Mouse (Mus musculus): ENCODE results near the gene Azin2.

Azin2 gene

GRCm38 (mm10) chr4:128962029-128962925, at the start of gene Azin2:
Gene Azin2, minus strand, starts transcription at chr4:128962442.
- DNase-seq (ENCODE audit: low read depth, low spot score), result peak; percentile 94

- DNase-seq (ENCODE audit: low read depth, low spot score), result no peak
Measured at GRCm38 (mm10) chr4:129011604-129012121, 49.4 kb upstream of the Azin2 start.

- DNase-seq (ENCODE audit: low read depth, low spot score), result no peak
Measured at GRCm38 (mm10) chr4:129009521-129009920, 47.3 kb upstream of the Azin2 start.

GRCm38 (mm10) chr4:129008672-129009071, 46.4 kb upstream of the Azin2 start:
- DNase-seq (ENCODE audit: low read depth, low spot score), result no peak

GRCm38 (mm10) chr4:129008006-129008519, 45.8 kb upstream of the Azin2 start:
- no peak for DNase-seq (ENCODE audit: low read depth, low spot score)

GRCm38 (mm10) chr4:129003720-129004119, 41.5 kb upstream of the Azin2 start:
- DNase-seq (ENCODE audit: low read depth, low spot score), result no peak

- no peak for DNase-seq (ENCODE audit: low read depth, low spot score)
Measured at GRCm38 (mm10) chr4:129000786-129001185, 38.5 kb upstream of the Azin2 start.

- no peak for DNase-seq (ENCODE audit: low read depth, low spot score)
Measured at GRCm38 (mm10) chr4:128998401-128998800, 36.2 kb upstream of the Azin2 start.

- DNase-seq (ENCODE audit: low read depth, low spot score), result peak; percentile 77
Measured at GRCm38 (mm10) chr4:128997258-128997657, 35.0 kb upstream of the Azin2 start.

- DNase-seq (ENCODE audit: low read depth, low spot score), result no peak
Measured at GRCm38 (mm10) chr4:128995238-128995637, 33.0 kb upstream of the Azin2 start.

- no peak for DNase-seq (ENCODE audit: low read depth, low spot score)
Measured at GRCm38 (mm10) chr4:128993675-128994074, 31.4 kb upstream of the Azin2 start.

- DNase-seq (ENCODE audit: low read depth, low spot score), result peak; percentile 98
Measured at GRCm38 (mm10) chr4:128993025-128993662, 30.9 kb upstream of the Azin2 start.

- no peak for DNase-seq (ENCODE audit: low read depth, low spot score)
Measured at GRCm38 (mm10) chr4:128992176-128992575, 29.9 kb upstream of the Azin2 start.

- peak; percentile 51 for DNase-seq (ENCODE audit: low read depth, low spot score)
Measured at GRCm38 (mm10) chr4:128991500-128992008, 29.3 kb upstream of the Azin2 start, which contains the start of gene Ak2. Gene Ak2, plus strand, starts transcription at chr4:128991958.

- no peak for DNase-seq (ENCODE audit: low read depth, low spot score)
Measured at GRCm38 (mm10) chr4:128989678-128990077, 27.4 kb upstream of the Azin2 start.

- DNase-seq (ENCODE audit: low read depth, low spot score), result peak; percentile 88
Measured at GRCm38 (mm10) chr4:128988911-128989310, 26.7 kb upstream of the Azin2 start.

- no peak for DNase-seq (ENCODE audit: low read depth, low spot score)
Measured at GRCm38 (mm10) chr4:128984600-128984999, 22.4 kb upstream of the Azin2 start.

GRCm38 (mm10) chr4:128983656-128984055, 21.4 kb upstream of the Azin2 start:
- DNase-seq (ENCODE audit: low read depth, low spot score), result no peak

- no peak for DNase-seq (ENCODE audit: low read depth, low spot score)
Measured at GRCm38 (mm10) chr4:128983151-128983550, 20.9 kb upstream of the Azin2 start.

GRCm38 (mm10) chr4:128981833-128982180, 19.6 kb upstream of the Azin2 start:
- peak; percentile 73 for DNase-seq (ENCODE audit: low read depth, low spot score)

GRCm38 (mm10) chr4:128980890-128981832, 18.9 kb upstream of the Azin2 start:
- peak; percentile 80 for DNase-seq (ENCODE audit: low read depth, low spot score)
